Mouse (Mus musculus): ENCODE measurements around the gene Rab27a.

DNA sequence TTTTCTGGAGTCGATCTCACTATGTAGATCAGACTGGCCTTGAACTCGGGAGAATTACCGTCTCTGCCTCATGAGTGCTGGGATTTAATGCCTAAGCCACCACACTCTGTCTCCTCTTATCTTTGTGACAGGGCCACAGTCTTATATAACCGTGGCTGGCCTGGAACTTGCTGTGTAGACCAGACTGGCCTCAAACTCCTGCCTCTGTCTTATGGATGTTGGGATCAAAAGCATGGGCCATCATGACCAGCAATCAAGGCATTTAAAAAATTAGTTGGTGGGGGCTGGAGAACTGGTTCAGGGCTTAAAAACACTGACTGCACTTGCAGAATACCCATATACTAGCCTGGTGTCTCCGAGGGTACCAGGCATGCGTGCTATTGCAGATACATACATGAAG is 4.6 kb upstream of the Rab27a start, which contains the start of gene Pigb:
- TF ChIP-seq CTCF (IDR thresholded peaks at IDR 0.05; ENCODE audit: control insufficient read depth, insufficient read depth, insufficient replicate concordance, low read depth, low read length), result no peak
- no peak for TF ChIP-seq POLR2A (IDR thresholded peaks at IDR 0.05; ENCODE audit: control insufficient read depth, low read depth, low read length)

All from testis, adult 2 months (tissue).